Mouse (Mus musculus) liver, embryonic 14.5 days (tissue): ENCODE measurements at regions not wholly inside any gene's neighbourhood (a gene's known extent, or its start where the extent isn't known, plus 50 kb on each side); places are given as distances from the start of the nearest gene placed in this dataset.

Source experiments
- CTCF ChIP-seq: IDR thresholded peaks from 2 replicates; pipeline ENCODE4 v1.5.1; 2016; ENCODE audit warnings: antibody characterized with exemption, low read depth, control low read depth
- EP300 ChIP-seq: IDR thresholded peaks from 2 replicates; pipeline ENCODE4 v1.6.1; 2016; ENCODE audit warnings: antibody characterized with exemption, low read depth

GRCm38 (mm10) chr8:35280741-35281140 is 484.8 kb upstream of the Gm19410 start:
- TF ChIP-seq CTCF (no peak), EP300 (no peak)
